Mouse (Mus musculus): ENCODE data around the gene Krt9.

- TF ChIP-seq POLR2A (IDR thresholded peaks at IDR 0.05; ENCODE audit: borderline replicate concordance, low read depth, low read length) (no peak), CTCF (IDR thresholded peaks at IDR 0.05; ENCODE audit: low read depth, low read length) (no peak)
Measured at GRCm38 (mm10) chr11:100145858-100146560, 47.0 kb downstream of the Krt9 start.
